Mouse (Mus musculus) brown adipose tissue, adult 24 weeks (tissue): ENCODE results near the gene Fibp. TPM values are rescaled to one million over a fixed set of nuclear protein-coding genes. Genes with fewer than 3 reads are reported as not detected.

Source experiments
- H3K27ac ChIP-seq: fragments of 200-500 bp; replicated peaks from 2 replicates; pipeline ENCODE4 v1.5.1; 2012; ENCODE audit warnings: low read depth, mild to moderate bottlenecking, low read length
- H3K4me1 ChIP-seq: fragments of 200-500 bp; 2 replicates; pipeline ENCODE4 v1.6.1; 2012; ENCODE audit warnings: low read length, mixed read lengths; ENCODE audit not compliant: control insufficient read depth, insufficient read depth, insufficient read length
- H3K4me3 ChIP-seq: fragments of 200-500 bp; 2 replicates; pipeline ENCODE4 v1.5.1; 2012; ENCODE audit warnings: low read depth, mild to moderate bottlenecking, low read length, moderate library complexity; ENCODE audit not compliant: insufficient read depth
- polyA plus RNA-seq: library from polyadenylated mRNA; stranded (reverse); fragments of >200 nt; gene quantifications from 2 replicates; pipeline ENCODE4 v1.2.4, GENCODE M21; 2012; ENCODE audit not compliant: missing spikeins, insufficient read depth, insufficient read length

The Fibp gene
- polyA plus RNA-seq, result 34.8 and 44.0 TPM in 2 replicates

- H3K4me1 ChIP-seq, result peaks cover 5% of the 10 kb centered on the region; the same call in 1 of the 2 replicates
- H3K27ac ChIP-seq, result peak within 1 kb of the TSS; percentile 86
Measured at GRCm38 (mm10) chr19:5460465-5460911, at the start of gene Fibp. Fibp (plus strand) TSS chr19:5460615.

GRCm38 (mm10) chr19:5410641-5411040 is 49.8 kb upstream of the Fibp start:
- no peak overlapping the region for H3K4me3 ChIP-seq
- H3K4me1 ChIP-seq, result peaks cover 17% of the 10 kb centered on the region
- no peak overlapping the region for H3K27ac ChIP-seq

More at GRCm38 (mm10) chr19:5460465-5460911, at the start of gene Fibp:
- peak within 1 kb of the TSS; percentile 76 for H3K4me3 ChIP-seq

GRCm38 (mm10) chr19:5411961-5412360 is 48.5 kb upstream of the Fibp start:
- H3K4me3 ChIP-seq, result no peak overlapping the region
- H3K27ac ChIP-seq, result no peak overlapping the region
- H3K4me1 ChIP-seq, result peaks cover 15% of the 10 kb centered on the region

- Histone ChIP-seq H3K27ac (no peak overlapping the region), H3K4me3 (no peak overlapping the region), H3K4me1 (peaks cover 5% of the 10 kb centered on the region)
Measured at GRCm38 (mm10) chr19:5413840-5414239, 46.6 kb upstream of the Fibp start.

GRCm38 (mm10) chr19:5414534-5414957 is 45.9 kb upstream of the Fibp start:
- H3K27ac ChIP-seq, result no peak overlapping the region
- H3K4me3 ChIP-seq, result no peak overlapping the region
- no peaks in the 10 kb centered on the region for H3K4me1 ChIP-seq

GRCm38 (mm10) chr19:5418750-5419466 is 41.5 kb upstream of the Fibp start:
- Histone ChIP-seq H3K4me1 (peaks cover 6% of the 10 kb centered on the region; the same call in 1 of the 2 replicates), H3K4me3 (no peak overlapping the region), H3K27ac (no peak overlapping the region)

GRCm38 (mm10) chr19:5419630-5420029 is 40.8 kb upstream of the Fibp start:
- Histone ChIP-seq H3K4me3 (no peak overlapping the region), H3K27ac (no peak overlapping the region), H3K4me1 (peaks cover 7% of the 10 kb centered on the region; the same call in 1 of the 2 replicates)

GRCm38 (mm10) chr19:5420579-5420978 is 39.8 kb upstream of the Fibp start:
- no peak overlapping the region for H3K4me3 ChIP-seq
- H3K27ac ChIP-seq, result no peak overlapping the region
- peaks cover 7% of the 10 kb centered on the region; the same call in 1 of the 2 replicates for H3K4me1 ChIP-seq

GRCm38 (mm10) chr19:5421784-5422183 is 38.6 kb upstream of the Fibp start:
- Histone ChIP-seq H3K4me3 (no peak overlapping the region), H3K27ac (no peak overlapping the region), H3K4me1 (peaks cover 17% of the 10 kb centered on the region)

GRCm38 (mm10) chr19:5422267-5422666 is 38.1 kb upstream of the Fibp start:
- no peak overlapping the region for H3K27ac ChIP-seq
- H3K4me1 ChIP-seq, result peaks cover 17% of the 10 kb centered on the region
- H3K4me3 ChIP-seq, result no peak overlapping the region

GRCm38 (mm10) chr19:5422895-5423443 is 37.4 kb upstream of the Fibp start:
- Histone ChIP-seq H3K4me3 (peak overlapping the region; percentile 76), H3K4me1 (peaks cover 17% of the 10 kb centered on the region), H3K27ac (no peak overlapping the region)

- H3K27ac ChIP-seq, result no peak overlapping the region
- peaks cover 17% of the 10 kb centered on the region for H3K4me1 ChIP-seq
- peak overlapping the region; percentile 76 for H3K4me3 ChIP-seq
Measured at GRCm38 (mm10) chr19:5423561-5423960, 36.9 kb upstream of the Fibp start.

- Histone ChIP-seq H3K27ac (peak overlapping the region; percentile 67), H3K4me1 (peaks cover 17% of the 10 kb centered on the region), H3K4me3 (peak overlapping the region; percentile 76)
Measured at GRCm38 (mm10) chr19:5424092-5424781, 36.2 kb upstream of the Fibp start.

- Histone ChIP-seq H3K4me1 (peaks cover 17% of the 10 kb centered on the region), H3K27ac (peak within 1 kb of the TSS; percentile 92), H3K4me3 (peak within 1 kb of the TSS; percentile 91)
Measured at GRCm38 (mm10) chr19:5424782-5425741, 35.4 kb upstream of the Fibp start, which contains the start of the genes Drap1 and AI837181. Drap1 (minus strand) TSS chr19:5424979. AI837181 (plus strand) TSS chr19:5425144.
